In the genomic region with DNA sequence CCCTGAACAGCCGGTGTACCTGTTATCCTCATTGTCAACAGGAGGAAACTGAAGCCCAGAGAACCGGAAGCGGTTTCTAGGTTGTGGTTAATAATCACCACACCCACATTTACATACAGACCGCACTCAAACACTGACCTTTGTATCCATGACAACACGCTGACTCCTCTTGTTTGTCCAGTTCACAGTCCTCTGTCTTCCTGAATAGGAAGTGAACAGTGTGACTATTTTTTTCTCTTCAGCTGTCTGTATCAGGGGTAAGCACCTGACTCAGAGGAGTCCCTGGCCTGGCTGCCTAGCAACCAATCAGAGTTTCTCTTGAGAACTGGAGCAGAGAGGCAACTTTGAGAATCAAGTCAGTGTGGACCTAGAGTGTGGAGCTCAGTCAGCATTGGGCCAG, we compare ENCODE assay signal across 11 mouse cellular contexts.
DNase-seq lines count a peak whose midpoint lies in the region; ATAC-seq and TF ChIP-seq lines count a peak whose summit lies in the region.
"Had no signal": no experiment of that assay in that cellular context is flagged by ENCODE, and none has a peak within 500 bp of the region (broad histone marks: within the 10 kb centered on the region; RNA-seq: fewer than 3 reads in every experiment).

No protein-coding gene starts in this region.

- no peak for TF ChIP-seq EP300 in liver, embryonic 14.5 days (IDR thresholded peaks at IDR 0.05; ENCODE audit: low read depth)

- no peak for DNase-seq in midbrain, postnatal 0 days (ENCODE audit: low spot score)
- DNase-seq in liver, embryonic 14.5 days (ENCODE audit: low read depth in 3 of 3, low spot score in 3 of 3) = peak; percentile 2 to 9 (median 3)
- no peak for DNase-seq in cerebellum, adult 11 months
- no peak for DNase-seq in frontal cortex, postnatal 36 days (ENCODE audit: low spot score in 2 of 2)
- DNase-seq in frontal cortex, postnatal 25 days (ENCODE audit: low spot score in 2 of 2) = no peak
- DNase-seq: layer of hippocampus, postnatal 36 days; thymus, adult 2 months had no signal

- no peaks in the 10 kb centered on the region for H3K9me3 ChIP-seq in midbrain, embryonic 13.5 days
- no peaks in the 10 kb centered on the region for H3K9me3 ChIP-seq in midbrain, postnatal 0 days (ENCODE audit: low read length)
- H3K9me3 ChIP-seq in hindbrain, embryonic 16.5 days (ENCODE audit: control insufficient read depth, low read length) = no peaks in the 10 kb centered on the region
- no peaks in the 10 kb centered on the region for H3K9me3 ChIP-seq in liver, embryonic 14.5 days (ENCODE audit: control insufficient read depth, low read length)
- H3K9me3 ChIP-seq in stomach, embryonic 15.5 days = no peaks in the 10 kb centered on the region

- ATAC-seq in midbrain, embryonic 13.5 days = 0 out of 2 replicates have a peak, but pooled peaks have one; percentile 24
- ATAC-seq in midbrain, postnatal 0 days (ENCODE audit: low FRiP score) = no peak
- ATAC-seq in hindbrain, embryonic 16.5 days = 0 out of 2 replicates have a peak, but pooled peaks have one; percentile 45
- peak; percentile 51 for ATAC-seq in liver, embryonic 14.5 days (ENCODE audit: insufficient read depth)
- ATAC-seq in stomach, embryonic 15.5 days (ENCODE audit: insufficient read depth, low FRiP score, low read depth) = peak; percentile 76

- peaks cover 12% of the 10 kb centered on the region for H3K4me1 ChIP-seq in midbrain, embryonic 13.5 days (replicated peaks)
- no peaks in the 10 kb centered on the region for H3K4me1 ChIP-seq in midbrain, postnatal 0 days (ENCODE audit: insufficient read depth, low read length)
- no peaks in the 10 kb centered on the region for H3K4me1 ChIP-seq in hindbrain, embryonic 16.5 days (ENCODE audit: control insufficient read depth, insufficient read depth, low read depth, low read length)
- H3K4me1 ChIP-seq in liver, embryonic 14.5 days (replicated peaks; ENCODE audit: control insufficient read depth in 2 of 2, insufficient read depth in 2 of 2, low read length in 1 of 2) = peaks cover 0 to 6% of the 10 kb centered on the region in 2 experiments; a peak in 2 of 4 replicates
- H3K4me1 ChIP-seq in stomach, embryonic 15.5 days = no peaks in the 10 kb centered on the region
- H3K4me1 ChIP-seq: megakaryocyte, embryonic 14.5 days had no signal

- TF ChIP-seq CTCF in midbrain, postnatal 0 days (IDR thresholded peaks at IDR 0.05) = no peak
- TF ChIP-seq CTCF in liver, embryonic 14.5 days (IDR thresholded peaks at IDR 0.05; ENCODE audit: low read depth) = no peak

- H3K4me3 ChIP-seq in midbrain, embryonic 13.5 days (replicated peaks) = no peak overlapping the region
- H3K4me3 ChIP-seq in midbrain, postnatal 0 days (ENCODE audit: low read depth, low read length) = no peak overlapping the region
- H3K4me3 ChIP-seq in hindbrain, embryonic 16.5 days (ENCODE audit: low read length) = no peak overlapping the region
- no peak overlapping the region for H3K4me3 ChIP-seq in liver, embryonic 14.5 days (ENCODE audit: insufficient read depth in 1 of 2, low read depth in 2 of 2, low read length in 2 of 2)
- no peak overlapping the region for H3K4me3 ChIP-seq in stomach, embryonic 15.5 days (replicated peaks)
- H3K4me3 ChIP-seq: megakaryocyte, embryonic 14.5 days had no signal

- no peaks in the 10 kb centered on the region for H3K36me3 ChIP-seq in midbrain, embryonic 13.5 days
- H3K36me3 ChIP-seq in midbrain, postnatal 0 days (ENCODE audit: insufficient read depth, low read length) = no peaks in the 10 kb centered on the region
- no peaks in the 10 kb centered on the region for H3K36me3 ChIP-seq in hindbrain, embryonic 16.5 days (ENCODE audit: control insufficient read depth, insufficient read depth, low read length)
- H3K36me3 ChIP-seq in liver, embryonic 14.5 days (replicated peaks; ENCODE audit: control insufficient read depth, insufficient read depth, low read depth) = no peaks in the 10 kb centered on the region
- no peaks in the 10 kb centered on the region for H3K36me3 ChIP-seq in stomach, embryonic 15.5 days

- H3K9ac ChIP-seq in midbrain, embryonic 13.5 days (replicated peaks) = no peak overlapping the region
- no peak overlapping the region for H3K9ac ChIP-seq in midbrain, postnatal 0 days (replicated peaks; ENCODE audit: low read length, poor library complexity, severe bottlenecking)
- no peak overlapping the region for H3K9ac ChIP-seq in hindbrain, embryonic 16.5 days (ENCODE audit: low read depth, low read length)
- H3K9ac ChIP-seq in liver, embryonic 14.5 days (replicated peaks) = no peak overlapping the region
- no peak overlapping the region for H3K9ac ChIP-seq in stomach, embryonic 15.5 days

- no peaks in the 10 kb centered on the region for H3K27me3 ChIP-seq in midbrain, embryonic 13.5 days
- H3K27me3 ChIP-seq in midbrain, postnatal 0 days (ENCODE audit: insufficient read depth, low read length) = no peaks in the 10 kb centered on the region
- H3K27me3 ChIP-seq in hindbrain, embryonic 16.5 days (replicated peaks; ENCODE audit: control insufficient read depth, insufficient read depth, low read length) = no peaks in the 10 kb centered on the region
- H3K27me3 ChIP-seq in liver, embryonic 14.5 days (ENCODE audit: control insufficient read depth, insufficient read depth, low read length) = no peaks in the 10 kb centered on the region
- no peaks in the 10 kb centered on the region for H3K27me3 ChIP-seq in stomach, embryonic 15.5 days (replicated peaks)
- H3K27me3 ChIP-seq: megakaryocyte, embryonic 14.5 days had no signal

- no peak overlapping the region for H3K27ac ChIP-seq in midbrain, embryonic 13.5 days
- H3K27ac ChIP-seq in midbrain, postnatal 0 days (ENCODE audit: low read depth, low read length) = no peak overlapping the region
- no peak overlapping the region for H3K27ac ChIP-seq in hindbrain, embryonic 16.5 days (ENCODE audit: low read depth, low read length)
- H3K27ac ChIP-seq in liver, embryonic 14.5 days = no peak overlapping the region
- no peak overlapping the region for H3K27ac ChIP-seq in stomach, embryonic 15.5 days

- WGBS in midbrain, embryonic 13.5 days = 59% methylated on average over 5 of the region's 5 CpGs
- 70% methylated on average over 5 of the region's 5 CpGs for WGBS in midbrain, postnatal 0 days
- WGBS in hindbrain, embryonic 16.5 days = 56% methylated on average over 5 of the region's 5 CpGs
- 32% methylated on average over 5 of the region's 5 CpGs for WGBS in liver, embryonic 14.5 days (ENCODE audit: insufficient replicate concordance)
- WGBS in stomach, embryonic 15.5 days = 51% methylated on average over 5 of the region's 5 CpGs

- H3K4me2 ChIP-seq in midbrain, embryonic 13.5 days (replicated peaks) = no peak overlapping the region
- H3K4me2 ChIP-seq in midbrain, postnatal 0 days (ENCODE audit: low read depth, low read length, poor library complexity, severe bottlenecking) = no peak overlapping the region
- H3K4me2 ChIP-seq in hindbrain, embryonic 16.5 days (ENCODE audit: low read length) = no peak overlapping the region
- H3K4me2 ChIP-seq in liver, embryonic 14.5 days (ENCODE audit: low read depth) = no peak overlapping the region
- 0 out of 2 replicates have a peak overlapping the region, but pooled peaks have one; percentile 12 for H3K4me2 ChIP-seq in stomach, embryonic 15.5 days

Comparison
In these comparisons a context has a peak if more than half of its experiments do, and no peak if none do; other contexts are left out.
1. DNase-seq: peak in liver, embryonic 14.5 days (3 of 3); none in midbrain, postnatal 0 days (single experiment), cerebellum, adult 11 months (single experiment), frontal cortex, postnatal 36 days (0 of 2) and frontal cortex, postnatal 25 days (0 of 2).